Mouse (Mus musculus) T-cell, adult 66 days (primary cell): ENCODE measurements around the gene Csgalnact2. TPM values are rescaled to one million over a fixed set of nuclear protein-coding genes. Genes with fewer than 3 reads are reported as not detected.

Source experiments
- total RNA-seq, 2 experiments: library from RNA; stranded (reverse); gene quantifications; 3 replicates in 1 of 2; 4 replicates in 1 of 2; pipeline ENCODE4 v1.2.4; 2023

Csgalnact2 gene
- total RNA-seq = 10 to 100 TPM; 13.8 to 16.9 TPM

DNA sequence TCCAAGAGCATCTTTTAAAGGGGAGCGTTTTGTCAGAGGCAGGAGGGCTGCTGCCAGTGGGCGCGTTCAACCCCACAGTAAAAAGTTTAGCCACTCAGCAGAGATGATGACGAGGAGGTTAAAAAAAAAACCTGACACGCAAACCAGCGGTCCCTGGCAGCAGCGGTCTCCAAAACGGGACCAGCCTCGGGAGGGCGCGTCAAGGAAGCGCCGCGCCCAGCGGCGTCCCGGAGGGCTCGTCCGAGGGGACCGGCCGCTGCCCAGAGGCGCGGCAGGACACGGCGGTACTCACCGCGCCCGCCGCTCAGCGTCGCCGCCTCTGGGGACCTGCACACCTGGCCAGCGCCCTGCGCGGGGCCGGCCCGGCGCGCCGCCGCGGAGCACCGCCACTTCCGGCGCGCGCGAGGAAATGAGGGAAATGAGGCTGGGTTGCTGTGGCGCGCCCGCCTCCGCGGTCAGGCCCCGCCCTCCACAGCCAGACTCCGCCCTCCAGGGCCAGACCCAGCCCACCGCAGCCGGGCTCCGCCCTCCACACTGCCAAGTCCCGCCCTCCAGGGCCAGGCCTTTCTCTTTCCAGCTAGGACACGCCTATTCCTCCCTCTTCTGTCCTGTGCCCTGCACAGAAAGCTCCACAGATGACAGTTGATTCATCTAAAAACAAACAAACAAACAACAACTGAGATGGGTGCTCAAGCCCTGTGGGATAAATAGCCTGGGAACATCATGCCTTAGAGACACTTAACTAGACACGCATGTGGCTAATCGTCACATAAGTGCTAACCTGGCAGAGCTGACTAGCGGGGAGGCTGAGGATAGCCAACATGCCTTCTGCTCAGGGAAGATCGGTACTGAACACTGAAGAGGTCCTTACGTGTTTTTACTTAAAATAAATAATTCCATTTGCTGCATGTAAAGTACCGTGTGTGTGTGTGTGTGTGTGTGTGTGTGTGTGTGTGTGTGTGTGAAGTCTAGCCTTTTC lies at the start of gene Csgalnact2:
Gene Csgalnact2 (minus strand): TSS at position 410 of the 979 bp plus-strand sequence.

Other genes with a start within 250 kb of the Csgalnact2 start
- 100 to 1,000 TPM; 818 to 840 TPM for gene Hnrnpf, start 238.8 kb downstream of the Csgalnact2 start, total RNA-seq
- not detected for gene Fxyd4, start 201.4 kb downstream of the Csgalnact2 start, total RNA-seq
- 1 to 10 TPM; 1.3 to 1.7 TPM for gene Rasgef1a, start 127.7 kb downstream of the Csgalnact2 start, total RNA-seq
- gene Ret, start 58.6 kb upstream of the Csgalnact2 start, total RNA-seq = under 1 TPM; 0.21 to 0.38 TPM